Mouse (Mus musculus): ENCODE results near the gene Olfr855. TPM values are rescaled to one million over a fixed set of nuclear protein-coding genes. Genes with fewer than 3 reads are reported as not detected.

Gene Olfr855
- polyA plus RNA-seq (2012; ENCODE audit: insufficient read depth, low replicate concordance), result not detected in 2 replicates

- H3K36me3 ChIP-seq (replicated peaks; ENCODE audit: low read length), result no peaks in the 10 kb centered on the region
- H3K9me3 ChIP-seq, result no peaks in the 10 kb centered on the region
- no peak for TF ChIP-seq FLI1 (IDR thresholded peaks at IDR 0.05; ENCODE audit: low read length)
- no peak for TF ChIP-seq GATA1 (IDR thresholded peaks at IDR 0.05; ENCODE audit: borderline replicate concordance, low read length)
- no peak within 1 kb of the TSS for H3K4me3 ChIP-seq (replicated peaks)
- H3K27me3 ChIP-seq (replicated peaks), result no peaks in the 10 kb centered on the region
- H3K4me1 ChIP-seq, result no peaks in the 10 kb centered on the region
These were observed at the start of gene Olfr855 for GRCm38 (mm10) chr9:19582317-19582716. Gene Olfr855 (plus strand): TSS chr9:19582617.

GRCm38 (mm10) chr9:19540976-19541375 lies 41.4 kb upstream of the Olfr855 start, which contains the start of gene Olfr853:
Gene Olfr853 (minus strand): TSS chr9:19541076.
- H3K4me3 ChIP-seq (replicated peaks), result no peak within 1 kb of the TSS
- no peaks in the 10 kb centered on the region for H3K27me3 ChIP-seq (replicated peaks)
- H3K36me3 ChIP-seq (replicated peaks; ENCODE audit: low read length), result no peaks in the 10 kb centered on the region
- no peaks in the 10 kb centered on the region for H3K4me1 ChIP-seq
- 0 out of 2 replicates have a peak, but pooled peaks cover 3% of the 10 kb centered on the region for H3K9me3 ChIP-seq
- no peak for TF ChIP-seq GATA1 (IDR thresholded peaks at IDR 0.05; ENCODE audit: borderline replicate concordance, low read length)

GRCm38 (mm10) chr9:19567282-19567681 lies 15.1 kb upstream of the Olfr855 start, which contains the start of gene Olfr854:
Gene Olfr854 (minus strand): TSS chr9:19567382.
- TF ChIP-seq GATA1 (IDR thresholded peaks at IDR 0.05; ENCODE audit: borderline replicate concordance, low read length) (no peak), FLI1 (IDR thresholded peaks at IDR 0.05; ENCODE audit: low read length) (no peak)
- Histone ChIP-seq H3K4me1 (no peaks in the 10 kb centered on the region), H3K4me3 (replicated peaks) (no peak within 1 kb of the TSS), H3K9me3 (no peaks in the 10 kb centered on the region), H3K27me3 (replicated peaks) (no peaks in the 10 kb centered on the region), H3K36me3 (replicated peaks; ENCODE audit: low read length) (no peaks in the 10 kb centered on the region)

GRCm38 (mm10) chr9:19621297-19621696 lies 38.9 kb downstream of the Olfr855 start:
- Histone ChIP-seq H3K36me3 (replicated peaks; ENCODE audit: low read length) (peaks cover 22% of the 10 kb centered on the region), H3K4me1 (peaks cover 18% of the 10 kb centered on the region), H3K4me3 (replicated peaks) (no peak overlapping the region), H3K9me3 (no peaks in the 10 kb centered on the region), H3K27me3 (replicated peaks) (no peaks in the 10 kb centered on the region)
- TF ChIP-seq FLI1 (IDR thresholded peaks at IDR 0.05; ENCODE audit: low read length) (no peak), GATA1 (IDR thresholded peaks at IDR 0.05; ENCODE audit: borderline replicate concordance, low read length) (no peak)

GRCm38 (mm10) chr9:19621843-19622822 lies 39.7 kb downstream of the Olfr855 start, which contains the start of gene Zfp317:
Gene Zfp317 (plus strand): TSS chr9:19622102.
- Histone ChIP-seq H3K27me3 (replicated peaks) (no peaks in the 10 kb centered on the region), H3K36me3 (replicated peaks; ENCODE audit: low read length) (peaks cover 30% of the 10 kb centered on the region), H3K9me3 (no peaks in the 10 kb centered on the region), H3K4me3 (replicated peaks) (peak within 1 kb of the TSS; percentile 95), H3K4me1 (peaks cover 26% of the 10 kb centered on the region)
- no peak for TF ChIP-seq FLI1 (IDR thresholded peaks at IDR 0.05; ENCODE audit: low read length)

DNA sequence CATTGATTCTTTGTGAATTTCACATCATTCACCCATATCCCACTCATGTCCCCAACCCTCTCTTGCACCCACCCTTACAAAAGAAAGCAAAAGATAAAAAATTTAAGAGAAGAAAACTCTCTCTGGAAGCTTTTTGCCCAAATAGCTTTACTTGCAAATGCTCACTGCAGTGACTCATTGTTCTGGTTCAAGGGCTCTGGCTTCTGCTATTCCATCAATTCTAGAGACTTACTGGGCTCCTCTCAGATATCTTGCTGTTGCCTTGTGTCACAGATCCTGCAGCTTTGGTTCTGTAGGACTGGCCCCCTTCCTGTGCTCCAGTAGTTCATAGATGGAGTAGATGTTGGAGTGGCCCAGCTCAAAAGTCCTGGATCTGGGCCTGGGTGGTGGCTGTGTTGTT lies 47.2 kb downstream of the Olfr855 start:
- Histone ChIP-seq H3K9me3 (no peaks in the 10 kb centered on the region), H3K27me3 (replicated peaks) (no peaks in the 10 kb centered on the region), H3K4me3 (replicated peaks) (no peak overlapping the region), H3K36me3 (replicated peaks; ENCODE audit: low read length) (peaks cover 60% of the 10 kb centered on the region), H3K4me1 (peaks cover 42% of the 10 kb centered on the region)
- no peak for TF ChIP-seq FLI1 (IDR thresholded peaks at IDR 0.05; ENCODE audit: low read length)
- TF ChIP-seq GATA1 (IDR thresholded peaks at IDR 0.05; ENCODE audit: borderline replicate concordance, low read length), result no peak

Other genes with a start within 250 kb of the Olfr855 start
- gene Olfr845, start 246.2 kb upstream of the Olfr855 start, polyA plus RNA-seq (2012; ENCODE audit: insufficient read depth, low replicate concordance), result not detected in 2 replicates
- gene Olfr846, start 218.6 kb upstream of the Olfr855 start, polyA plus RNA-seq (2012; ENCODE audit: insufficient read depth, low replicate concordance), result not detected in 2 replicates
- gene Olfr847, start 203.9 kb upstream of the Olfr855 start, polyA plus RNA-seq (2012; ENCODE audit: insufficient read depth, low replicate concordance), result not detected in 2 replicates
- not detected in 2 replicates for gene Olfr849, start 142.4 kb upstream of the Olfr855 start, polyA plus RNA-seq (2012; ENCODE audit: insufficient read depth, low replicate concordance)
- not detected in 2 replicates for gene Olfr850, start 104.4 kb upstream of the Olfr855 start, polyA plus RNA-seq (2012; ENCODE audit: insufficient read depth, low replicate concordance)
- not detected in 2 replicates for gene Olfr851, start 89.3 kb upstream of the Olfr855 start, polyA plus RNA-seq (2012; ENCODE audit: insufficient read depth, low replicate concordance)
- not detected in 2 replicates for gene Olfr853, start 41.5 kb upstream of the Olfr855 start, polyA plus RNA-seq (2012; ENCODE audit: insufficient read depth, low replicate concordance)
- gene Olfr854, start 15.2 kb upstream of the Olfr855 start, polyA plus RNA-seq (2012; ENCODE audit: insufficient read depth, low replicate concordance), result not detected in 2 replicates
- 0.28 and 0.54 TPM in 2 replicates for gene Zfp317, start 39.5 kb downstream of the Olfr855 start, polyA plus RNA-seq (2012; ENCODE audit: insufficient read depth, low replicate concordance)
- gene Olfr857, start 126.8 kb downstream of the Olfr855 start, polyA plus RNA-seq (2012; ENCODE audit: insufficient read depth, low replicate concordance), result not detected in 2 replicates
- not detected in 2 replicates for gene Olfr58, start 197.7 kb downstream of the Olfr855 start, polyA plus RNA-seq (2012; ENCODE audit: insufficient read depth, low replicate concordance)
- gene Olfr859, start 222.3 kb downstream of the Olfr855 start, polyA plus RNA-seq (2012; ENCODE audit: insufficient read depth, low replicate concordance), result not detected in 2 replicates